Mouse (Mus musculus) cerebellum, adult 2 months (tissue): ENCODE data around the gene Jakmip3.

Experiments
- CTCF ChIP-seq: fragments of 200-500 bp; IDR thresholded peaks from 2 replicates; pipeline ENCODE4 v1.5.1; 2011; ENCODE audit warnings: low read depth, mild to moderate bottlenecking, control low read depth, low read length, moderate library complexity, borderline replicate concordance; ENCODE audit not compliant: insufficient read depth
- POLR2A ChIP-seq: fragments of 200-500 bp; IDR thresholded peaks from 2 replicates; pipeline ENCODE4 v1.6.1; 2011; ENCODE audit warnings: low read length, control low read depth, borderline replicate concordance; ENCODE audit not compliant: insufficient read depth

- TF ChIP-seq POLR2A (no peak), CTCF (no peak)
Observed at GRCm38 (mm10) chr7:138957106-138957505, 16.6 kb downstream of the Jakmip3 start.
